Mouse (Mus musculus): ENCODE results near the gene Banf1. TPM values are rescaled to one million over a fixed set of nuclear protein-coding genes. Genes with fewer than 3 reads are reported as not detected.
"Not testable (repeated sequence)": the region's sequence is repeated elsewhere in the genome, so short reads cannot be mapped to it uniquely, and the experiment has no call there.

Gene Banf1
- polyA plus RNA-seq, 1 experiment from 2014 or later = 330 TPM

DNA sequence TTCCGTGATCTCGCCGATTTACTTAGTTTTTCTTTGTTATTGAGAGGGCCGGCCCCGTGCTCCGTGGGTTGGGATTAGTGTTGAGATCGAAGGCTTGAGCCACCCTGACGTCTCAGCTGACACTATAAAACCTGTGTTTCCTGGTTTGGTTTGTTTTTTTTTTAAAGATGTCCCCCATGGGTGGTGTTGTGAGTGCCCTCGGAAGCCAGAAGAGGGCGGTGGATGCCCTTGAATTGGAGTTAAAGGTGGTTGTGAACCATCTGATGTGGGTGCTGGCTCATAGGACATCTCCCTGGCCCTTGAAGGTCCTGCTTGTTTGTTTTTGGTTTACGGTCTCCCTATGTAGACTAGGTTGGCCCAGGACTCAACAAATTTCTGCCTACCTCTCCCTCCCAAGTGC is 487 bp upstream of the Banf1 start:
- peak overlapping the region; percentile 79 for H3K9ac ChIP-seq (replicated peaks; ENCODE audit: low read length)
- no peaks in the 10 kb centered on the region for H3K27me3 ChIP-seq (ENCODE audit: control insufficient read depth, insufficient read depth, low read length)
- H3K36me3 ChIP-seq (ENCODE audit: control insufficient read depth, insufficient read depth, low read length) = peaks cover 55% of the 10 kb centered on the region
- H3K4me3 ChIP-seq (replicated peaks; ENCODE audit: low read depth, low read length) = peak overlapping the region; percentile 96
- peak; percentile 8 for DNase-seq
- peaks cover 15% of the 10 kb centered on the region for H3K4me1 ChIP-seq (ENCODE audit: control insufficient read depth, insufficient read depth, low read length)
- H3K4me2 ChIP-seq (ENCODE audit: low read length) = peak overlapping the region; percentile 92
- H3K27ac ChIP-seq (replicated peaks; ENCODE audit: low read depth, low read length) = peak overlapping the region; percentile 91
- H3K9me3 ChIP-seq (ENCODE audit: control insufficient read depth, low read length) = no peaks in the 10 kb centered on the region
- 14% methylated on average over 11 of the region's 11 CpGs for WGBS
- ATAC-seq (ENCODE audit: low FRiP score, low TSS enrichment) = no peak

- peaks cover 44% of the 10 kb centered on the region for H3K36me3 ChIP-seq (ENCODE audit: control insufficient read depth, insufficient read depth, low read length)
- under 1% methylated on average over 87 of the region's 92 CpGs for WGBS
- peak within 1 kb of the TSS; percentile 79 for H3K9ac ChIP-seq (replicated peaks; ENCODE audit: low read length)
- H3K4me2 ChIP-seq (ENCODE audit: low read length) = peak within 1 kb of the TSS; percentile 92
- peak; percentile 93 for ATAC-seq (ENCODE audit: low FRiP score, low TSS enrichment)
- DNase-seq = peak; percentile 99
- H3K9me3 ChIP-seq (ENCODE audit: control insufficient read depth, low read length) = no peaks in the 10 kb centered on the region
- H3K27ac ChIP-seq (replicated peaks; ENCODE audit: low read depth, low read length) = peak within 1 kb of the TSS; percentile 91
- peaks cover 15% of the 10 kb centered on the region for H3K4me1 ChIP-seq (ENCODE audit: control insufficient read depth, insufficient read depth, low read length)
- H3K27me3 ChIP-seq (ENCODE audit: control insufficient read depth, insufficient read depth, low read length) = no peaks in the 10 kb centered on the region
- peak within 1 kb of the TSS; percentile 96 for H3K4me3 ChIP-seq (replicated peaks; ENCODE audit: low read depth, low read length)
Measured at GRCm38 (mm10) chr19:5366175-5367052, 554 bp downstream of the Banf1 start, which contains the start of gene Eif1ad. Gene Eif1ad (plus strand): TSS chr19:5366741.

- WGBS = 20% methylated on average over 11 of the region's 11 CpGs
- H3K4me3 ChIP-seq (replicated peaks; ENCODE audit: low read depth, low read length) = peak overlapping the region; percentile 96
- no peaks in the 10 kb centered on the region for H3K9me3 ChIP-seq (ENCODE audit: control insufficient read depth, low read length)
- peak overlapping the region; percentile 79 for H3K9ac ChIP-seq (replicated peaks; ENCODE audit: low read length)
- H3K27ac ChIP-seq (replicated peaks; ENCODE audit: low read depth, low read length) = peak overlapping the region; percentile 91
- H3K36me3 ChIP-seq (ENCODE audit: control insufficient read depth, insufficient read depth, low read length) = peaks cover 40% of the 10 kb centered on the region
- H3K27me3 ChIP-seq (ENCODE audit: control insufficient read depth, insufficient read depth, low read length) = no peaks in the 10 kb centered on the region
- ATAC-seq (ENCODE audit: low FRiP score, low TSS enrichment) (no peak), DNase-seq (no peak)
- peak overlapping the region; percentile 92 for H3K4me2 ChIP-seq (ENCODE audit: low read length)
- peaks cover 15% of the 10 kb centered on the region for H3K4me1 ChIP-seq (ENCODE audit: control insufficient read depth, insufficient read depth, low read length)
Measured at GRCm38 (mm10) chr19:5365751-5366150, 1.2 kb downstream of the Banf1 start.

- Histone ChIP-seq H3K4me3 (replicated peaks; ENCODE audit: low read depth, low read length) (no peak overlapping the region), H3K4me1 (ENCODE audit: control insufficient read depth, insufficient read depth, low read length) (peaks cover 15% of the 10 kb centered on the region), H3K4me2 (ENCODE audit: low read length) (no peak overlapping the region), H3K9me3 (ENCODE audit: control insufficient read depth, low read length) (no peaks in the 10 kb centered on the region), H3K27ac (replicated peaks; ENCODE audit: low read depth, low read length) (no peak overlapping the region), H3K36me3 (ENCODE audit: control insufficient read depth, insufficient read depth, low read length) (peaks cover 25% of the 10 kb centered on the region), H3K27me3 (ENCODE audit: control insufficient read depth, insufficient read depth, low read length) (no peaks in the 10 kb centered on the region), H3K9ac (replicated peaks; ENCODE audit: low read length) (no peak overlapping the region)
- 92% methylated on average over 2 of the region's 2 CpGs for WGBS
- DNase-seq = no peak
- no peak for ATAC-seq (ENCODE audit: low FRiP score, low TSS enrichment)
Measured at GRCm38 (mm10) chr19:5364124-5364523, 2.8 kb downstream of the Banf1 start.

DNA sequence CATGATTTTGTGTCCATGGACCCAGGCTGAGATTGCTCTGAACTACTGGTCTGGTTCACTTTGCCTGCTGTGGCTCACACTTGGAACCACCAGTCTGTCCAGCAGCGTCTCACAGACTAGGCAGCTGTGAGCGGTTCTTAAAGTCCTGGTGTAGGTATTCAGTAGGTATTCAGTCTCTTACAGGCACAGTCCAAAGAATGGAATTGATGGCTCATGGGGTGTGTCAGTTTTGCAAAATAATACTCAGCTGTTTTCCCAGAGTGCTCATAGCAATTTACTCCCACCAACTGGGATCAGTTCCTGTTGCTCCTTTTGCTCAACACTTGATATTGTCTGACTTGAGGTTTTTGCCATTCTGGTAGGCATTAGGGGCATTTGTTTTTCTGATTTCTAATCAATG is 4.8 kb downstream of the Banf1 start:
- DNase-seq (no peak), ATAC-seq (ENCODE audit: low FRiP score, low TSS enrichment) (no peak)
- Histone ChIP-seq H3K27me3 (ENCODE audit: control insufficient read depth, insufficient read depth, low read length) (no peaks in the 10 kb centered on the region), H3K9me3 (ENCODE audit: control insufficient read depth, low read length) (no peaks in the 10 kb centered on the region), H3K27ac (replicated peaks; ENCODE audit: low read depth, low read length) (no peak overlapping the region), H3K4me2 (ENCODE audit: low read length) (no peak overlapping the region), H3K36me3 (ENCODE audit: control insufficient read depth, insufficient read depth, low read length) (peaks cover 15% of the 10 kb centered on the region), H3K4me1 (ENCODE audit: control insufficient read depth, insufficient read depth, low read length) (peaks cover 5% of the 10 kb centered on the region; the same call in 1 of the 2 replicates), H3K9ac (replicated peaks; ENCODE audit: low read length) (no peak overlapping the region), H3K4me3 (replicated peaks; ENCODE audit: low read depth, low read length) (no peak overlapping the region)
- WGBS = 89% methylated on average over 2 of the region's 2 CpGs

DNA sequence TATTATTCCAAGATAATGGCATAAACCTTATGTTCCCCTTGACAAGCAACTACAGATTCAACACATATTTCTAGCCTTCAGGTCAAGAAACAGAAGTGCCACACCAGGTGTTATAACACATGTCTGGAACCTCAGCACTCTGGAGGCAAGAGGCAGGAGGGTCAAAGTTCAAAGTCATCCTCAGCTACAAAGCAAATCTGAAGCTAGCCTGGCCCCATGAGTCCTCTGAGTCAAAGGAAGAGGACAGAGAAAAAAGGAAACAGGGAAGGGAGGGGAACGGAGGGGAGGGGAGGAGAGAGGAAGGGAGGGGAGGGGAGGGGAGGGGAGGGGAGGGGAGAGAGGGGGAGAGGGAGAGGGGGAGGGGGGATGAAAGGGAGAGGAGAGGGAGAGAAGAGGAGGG is 10.9 kb downstream of the Banf1 start:
- Histone ChIP-seq H3K27me3 (ENCODE audit: control insufficient read depth, insufficient read depth, low read length) (no peaks in the 10 kb centered on the region), H3K9me3 (ENCODE audit: control insufficient read depth, low read length) (no peaks in the 10 kb centered on the region), H3K36me3 (ENCODE audit: control insufficient read depth, insufficient read depth, low read length) (no peaks in the 10 kb centered on the region), H3K9ac (replicated peaks; ENCODE audit: low read length) (no peak overlapping the region), H3K4me3 (replicated peaks; ENCODE audit: low read depth, low read length) (no peak overlapping the region), H3K4me2 (ENCODE audit: low read length) (no peak overlapping the region), H3K4me1 (ENCODE audit: control insufficient read depth, insufficient read depth, low read length) (no peaks in the 10 kb centered on the region), H3K27ac (replicated peaks; ENCODE audit: low read depth, low read length) (no peak overlapping the region)
- WGBS = 40% methylated on average over 1 of the region's 1 CpGs
- DNase-seq (no peak), ATAC-seq (ENCODE audit: low FRiP score, low TSS enrichment) (no peak)

DNA sequence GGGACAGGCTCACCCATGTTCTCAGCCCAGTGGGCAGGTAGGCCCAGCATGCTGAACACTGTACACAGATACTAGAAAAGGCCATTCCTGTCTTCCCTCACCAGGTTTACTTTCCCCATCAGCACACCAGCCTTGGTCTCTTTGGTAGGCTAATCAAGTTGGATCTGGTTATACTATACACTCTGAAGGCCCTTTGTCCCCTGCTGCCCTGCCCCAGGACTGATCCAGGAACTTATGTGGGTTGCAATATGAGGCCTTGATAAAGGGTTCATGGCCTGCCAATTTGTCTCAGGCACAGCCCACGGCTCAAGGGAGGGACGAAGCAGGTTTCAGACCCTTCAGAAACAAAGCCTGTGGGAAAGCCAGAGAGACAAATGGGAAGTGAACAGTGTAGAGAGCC is 13.4 kb downstream of the Banf1 start:
- 80% methylated on average over 2 of the region's 2 CpGs for WGBS
- H3K36me3 ChIP-seq (ENCODE audit: control insufficient read depth, insufficient read depth, low read length) = no peaks in the 10 kb centered on the region
- DNase-seq = no peak
- H3K4me3 ChIP-seq (replicated peaks; ENCODE audit: low read depth, low read length) = no peak overlapping the region
- no peaks in the 10 kb centered on the region for H3K27me3 ChIP-seq (ENCODE audit: control insufficient read depth, insufficient read depth, low read length)
- no peak for ATAC-seq (ENCODE audit: low FRiP score, low TSS enrichment)
- no peak overlapping the region for H3K27ac ChIP-seq (replicated peaks; ENCODE audit: low read depth, low read length)
- H3K4me1 ChIP-seq (ENCODE audit: control insufficient read depth, insufficient read depth, low read length) = peaks cover 5% of the 10 kb centered on the region; the same call in 1 of the 2 replicates
- H3K4me2 ChIP-seq (ENCODE audit: low read length) = no peak overlapping the region
- no peaks in the 10 kb centered on the region for H3K9me3 ChIP-seq (ENCODE audit: control insufficient read depth, low read length)
- no peak overlapping the region; the same call in 1 of the 2 replicates for H3K9ac ChIP-seq (replicated peaks; ENCODE audit: low read length)

DNA sequence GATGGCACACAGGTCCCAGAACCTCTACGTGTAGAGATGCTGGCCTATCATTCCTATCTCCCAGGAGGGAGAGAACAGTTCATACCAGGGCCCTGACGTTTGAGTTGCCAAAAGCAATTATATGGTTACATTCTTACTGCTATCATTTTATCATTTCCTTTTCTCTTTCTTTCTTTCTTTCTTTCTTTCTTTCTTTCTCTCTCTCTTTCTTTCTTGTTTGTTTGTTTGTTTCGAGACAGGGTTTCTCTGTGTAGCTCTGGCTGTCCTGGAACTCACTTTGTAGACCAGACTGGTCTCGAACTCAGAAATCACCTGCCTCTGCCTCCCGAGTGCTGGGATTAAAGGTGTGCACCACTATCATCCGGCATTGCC is 17.5 kb downstream of the Banf1 start, which contains the start of gene Cst6:
TSS of gene Cst6 (minus strand) at position 73 of the 372 bp plus-strand sequence.
- not testable (repeated sequence) for DNase-seq; H3K4me1 ChIP-seq (ENCODE audit: control insufficient read depth, insufficient read depth, low read length); H3K9me3 ChIP-seq (ENCODE audit: control insufficient read depth, low read length); H3K27ac ChIP-seq (replicated peaks; ENCODE audit: low read depth, low read length); H3K27me3 ChIP-seq (ENCODE audit: control insufficient read depth, insufficient read depth, low read length); H3K36me3 ChIP-seq (ENCODE audit: control insufficient read depth, insufficient read depth, low read length); ATAC-seq (ENCODE audit: low FRiP score, low TSS enrichment)
- H3K9ac ChIP-seq (replicated peaks; ENCODE audit: low read length) = peak within 1 kb of the TSS; percentile 64
- peak within 1 kb of the TSS; percentile 34 for H3K4me3 ChIP-seq (replicated peaks; ENCODE audit: low read depth, low read length)
- 63% methylated on average over 6 of the region's 6 CpGs for WGBS
- H3K4me2 ChIP-seq (ENCODE audit: low read length) = peak within 1 kb of the TSS; percentile 60
